Mouse (Mus musculus) urinary bladder, postnatal 4 days (tissue): Measurements from ENCODE around the gene Car10.
"Not testable (repeated sequence)": the region's sequence is repeated elsewhere in the genome, so short reads cannot be mapped to it uniquely, and the experiment has no call there.

Experiments
- DNase-seq, 2 experiments: peaks; one replicate each; pipeline ENCODE4 v3.0.0; 2021 to 2022; ENCODE audit warnings: low spot score in 2 of 2

Car10 gene

DNA sequence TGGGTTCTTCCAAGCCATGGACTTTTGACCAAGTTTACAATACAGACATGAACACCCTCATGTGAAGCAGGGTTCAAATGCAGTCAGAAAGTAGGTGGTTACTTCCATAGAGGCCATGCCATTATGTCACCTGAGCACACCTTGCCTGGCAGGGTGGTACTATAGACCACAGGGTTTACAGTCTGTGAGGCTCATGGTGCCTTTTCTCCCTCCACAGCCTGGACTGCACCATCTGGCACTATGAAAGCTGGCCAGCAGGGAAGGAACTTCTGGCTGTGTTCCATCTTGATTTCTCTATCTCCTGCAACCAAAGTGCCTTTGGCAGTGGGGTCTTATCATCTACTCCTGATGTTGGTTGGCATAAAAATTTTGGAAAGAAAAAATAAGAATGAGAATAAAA, 295.5 kb downstream of the Car10 start:
- DNase-seq = not testable (repeated sequence)

DNA sequence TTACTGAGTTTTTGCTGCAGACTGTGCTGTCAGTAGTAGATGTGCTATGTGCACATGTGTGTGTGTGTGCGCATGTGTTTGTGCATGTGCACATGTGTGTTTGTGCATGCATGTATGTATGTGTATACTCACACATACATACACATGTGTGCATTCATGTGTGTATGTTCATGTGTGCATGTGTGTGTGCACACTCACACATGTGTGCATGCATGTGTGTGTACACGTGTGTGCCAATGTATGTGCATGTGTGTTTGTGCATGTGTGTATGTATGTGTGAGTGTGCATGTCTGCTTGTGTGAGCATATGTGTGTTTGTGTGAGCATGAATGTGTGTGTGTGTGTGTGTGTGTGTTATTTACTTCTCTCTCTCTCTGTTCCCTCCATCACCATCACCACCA, 298.5 kb downstream of the Car10 start:
- no peak for DNase-seq

DNA sequence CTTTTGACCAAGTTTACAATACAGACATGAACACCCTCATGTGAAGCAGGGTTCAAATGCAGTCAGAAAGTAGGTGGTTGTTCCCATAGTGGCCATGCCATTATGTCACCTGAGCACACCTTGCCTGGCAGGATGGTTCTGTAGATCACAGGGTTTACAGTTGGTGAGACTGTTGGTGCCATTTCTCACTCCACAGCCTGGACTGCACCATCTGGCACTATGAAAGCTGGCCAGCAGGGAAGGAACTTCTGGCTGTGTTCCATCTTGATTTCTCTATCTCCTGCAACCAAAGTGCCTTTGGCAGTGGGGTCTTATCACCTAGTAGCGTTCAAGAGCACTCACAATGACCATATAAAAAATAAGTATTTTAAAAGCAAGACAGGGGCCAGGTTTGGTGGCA, 303.3 kb downstream of the Car10 start:
- not testable (repeated sequence) for DNase-seq

DNA sequence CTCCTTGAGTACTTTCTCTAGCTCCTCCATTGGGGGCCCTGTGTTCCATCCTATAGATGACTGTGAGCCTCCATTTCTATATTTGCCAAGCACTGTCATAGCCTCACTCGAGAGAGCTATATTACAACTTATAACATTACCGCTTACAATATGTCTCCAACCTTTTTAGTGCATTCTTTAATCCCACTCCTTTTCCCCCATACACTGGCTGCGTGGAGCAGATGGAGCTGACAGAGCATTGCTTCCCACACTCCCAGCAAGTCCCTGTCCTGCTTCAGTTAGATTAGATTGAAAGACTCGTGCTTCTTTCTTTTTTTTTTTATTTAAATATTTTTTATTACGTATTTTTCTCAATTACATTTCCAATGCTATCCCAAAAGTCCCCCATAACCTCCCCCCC, 310.2 kb downstream of the Car10 start:
- DNase-seq = no peak

DNA sequence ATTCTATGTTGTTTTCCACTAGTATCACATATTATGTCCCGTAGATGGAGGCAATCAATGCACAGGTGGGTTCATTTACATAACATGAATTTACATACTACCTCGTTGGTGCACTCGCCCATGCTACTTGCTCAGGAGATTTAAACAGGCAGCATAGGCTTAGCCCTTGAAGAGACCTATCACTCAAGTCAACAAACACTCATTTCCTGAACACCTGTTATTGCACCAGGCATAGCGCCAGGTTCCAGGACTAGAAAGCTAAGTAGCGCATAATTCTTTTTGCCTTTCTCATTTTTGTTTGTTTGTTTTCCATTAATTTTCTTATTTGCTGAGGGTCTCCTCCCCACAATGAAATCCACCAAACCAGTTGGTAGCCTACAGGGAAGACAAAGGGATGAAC, 333.7 kb downstream of the Car10 start:
- DNase-seq = no peak

DNA sequence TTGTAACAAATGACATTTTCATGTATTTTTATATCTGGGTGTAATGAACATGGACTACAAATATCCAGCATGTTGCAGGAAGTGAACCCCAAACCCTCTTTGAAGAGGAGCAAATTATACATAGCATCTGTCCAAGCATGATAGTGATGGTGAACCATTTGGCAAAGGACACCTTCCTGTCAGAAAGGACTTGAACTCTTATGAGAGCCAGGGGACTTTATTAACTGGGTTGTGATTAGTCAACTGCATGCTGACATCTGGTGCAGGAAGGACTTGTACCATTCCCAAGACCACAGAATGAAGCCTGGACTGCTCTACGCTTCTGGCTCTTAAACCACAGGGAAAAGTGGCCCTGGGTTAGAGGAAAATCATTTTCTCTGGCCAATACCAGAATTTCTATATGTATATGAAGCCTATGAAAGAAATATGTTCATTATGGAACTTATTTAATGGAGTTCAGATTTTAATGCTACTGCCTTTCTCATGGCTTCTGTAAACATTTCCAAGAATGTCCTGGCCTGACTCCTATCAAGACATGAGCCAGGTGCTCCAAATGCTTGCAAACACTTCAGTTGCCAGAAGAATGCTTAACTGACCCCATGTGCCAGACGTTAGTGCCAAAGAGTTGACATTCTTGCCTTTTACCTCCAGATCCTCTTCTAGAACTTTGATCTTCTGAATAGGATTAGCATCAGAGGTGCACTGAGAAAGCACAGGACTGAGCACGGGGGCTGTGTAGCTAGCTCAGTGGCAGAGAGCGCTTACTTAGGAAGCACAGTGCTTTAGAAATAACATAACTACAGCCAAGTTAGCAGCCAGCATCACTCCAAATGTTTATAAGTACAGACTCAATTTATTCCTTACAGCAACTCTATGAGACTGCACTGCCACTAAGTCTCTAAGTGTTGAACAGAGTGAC, 337.4 kb downstream of the Car10 start:
- DNase-seq = no peak

DNA sequence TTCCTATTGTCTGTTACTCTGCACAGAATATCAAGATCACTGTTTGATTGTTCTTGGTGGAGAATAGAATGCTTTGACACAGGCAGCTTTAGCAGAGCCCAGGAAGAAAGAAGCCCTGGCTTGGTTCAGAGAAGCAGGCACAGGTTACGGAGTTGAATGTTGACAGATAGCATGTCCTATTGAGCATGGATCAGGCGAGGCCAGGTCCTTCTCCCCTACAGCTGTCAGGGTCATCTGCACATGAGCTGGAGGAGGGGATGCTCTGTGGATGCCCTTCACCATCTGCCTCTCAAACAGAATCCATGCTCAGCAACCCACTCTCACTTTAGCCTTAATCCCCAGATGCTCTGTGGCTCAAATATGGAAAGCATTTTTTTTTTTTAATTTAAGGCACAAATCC, 339.1 kb downstream of the Car10 start:
- DNase-seq = no peak

DNA sequence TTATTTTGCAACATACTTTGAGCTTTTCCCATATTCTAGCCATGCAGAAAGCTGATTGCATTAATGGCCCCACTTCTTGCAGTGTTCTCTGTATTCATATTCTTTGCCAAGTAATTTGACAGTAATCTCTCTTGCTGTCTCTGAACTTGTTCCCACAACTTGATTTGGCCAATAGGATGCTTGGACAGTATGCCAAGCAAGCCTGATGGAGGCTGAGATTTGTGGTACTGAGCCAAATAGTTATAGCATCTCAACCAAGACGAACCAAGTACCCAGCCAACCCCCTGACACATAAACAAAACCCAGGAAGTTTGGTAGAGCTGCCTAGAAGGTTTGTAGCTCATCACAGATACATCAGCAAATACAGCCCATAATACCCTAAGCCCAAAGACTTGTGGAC, 342.6 kb downstream of the Car10 start:
- no peak for DNase-seq

DNA sequence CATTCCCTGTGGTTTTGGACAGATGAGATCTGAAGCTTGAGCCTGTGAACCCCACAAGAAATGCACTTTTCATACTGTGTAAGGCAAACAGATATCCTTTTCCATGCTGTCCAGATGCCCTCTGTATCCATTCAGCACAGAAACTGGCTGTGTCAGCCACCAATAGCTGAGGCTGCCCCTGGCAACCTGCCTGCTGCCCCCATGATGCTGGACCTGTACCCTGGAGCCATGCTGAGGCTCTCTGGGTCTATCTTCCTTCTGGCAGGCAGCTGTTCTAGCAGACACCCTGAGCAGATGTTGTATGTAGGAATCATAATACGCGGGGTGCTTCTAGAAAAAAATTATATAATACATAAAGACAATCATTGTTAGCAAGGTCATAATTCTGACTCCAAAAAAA, 345.9 kb downstream of the Car10 start:
- DNase-seq = no peak

DNA sequence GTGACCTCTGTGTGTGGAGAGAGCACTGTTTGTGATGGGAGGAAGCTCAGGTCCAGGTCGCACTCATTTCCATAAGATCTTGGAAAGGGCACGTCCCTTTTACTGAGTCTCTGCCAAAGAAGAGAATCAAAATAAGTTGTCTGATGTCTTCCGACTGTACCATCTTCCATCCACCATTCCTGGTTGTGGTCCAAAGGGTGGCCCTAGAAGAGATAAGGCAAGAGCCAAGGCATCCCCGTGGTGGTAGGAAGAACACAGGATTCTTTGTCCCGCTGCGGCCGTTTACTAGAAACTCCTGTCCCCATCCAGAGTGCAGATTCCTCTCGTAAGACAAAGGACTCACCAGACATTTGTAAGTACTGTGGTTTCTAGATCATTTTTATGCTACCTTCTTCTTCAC, 346.9 kb downstream of the Car10 start:
- no peak for DNase-seq

DNA sequence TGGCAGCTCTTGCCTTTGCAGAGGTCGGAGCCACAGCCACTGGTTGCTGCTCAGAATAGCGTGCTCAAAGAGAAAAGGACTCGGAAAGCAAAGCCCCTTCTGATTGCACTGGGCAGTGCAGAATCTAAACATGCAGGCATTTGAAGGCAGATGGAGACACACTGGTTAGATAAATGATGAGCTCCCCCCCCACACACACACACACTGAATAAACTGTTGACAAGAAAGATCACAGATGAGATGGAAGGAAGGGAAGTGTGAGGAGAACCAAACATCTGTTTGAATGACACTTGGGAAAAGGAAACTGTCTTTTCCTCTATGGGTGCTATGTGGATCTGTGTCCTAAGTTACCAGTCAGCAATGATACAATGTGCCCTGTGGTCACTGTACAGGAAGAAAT, 349.7 kb downstream of the Car10 start:
- no peak for DNase-seq

DNA sequence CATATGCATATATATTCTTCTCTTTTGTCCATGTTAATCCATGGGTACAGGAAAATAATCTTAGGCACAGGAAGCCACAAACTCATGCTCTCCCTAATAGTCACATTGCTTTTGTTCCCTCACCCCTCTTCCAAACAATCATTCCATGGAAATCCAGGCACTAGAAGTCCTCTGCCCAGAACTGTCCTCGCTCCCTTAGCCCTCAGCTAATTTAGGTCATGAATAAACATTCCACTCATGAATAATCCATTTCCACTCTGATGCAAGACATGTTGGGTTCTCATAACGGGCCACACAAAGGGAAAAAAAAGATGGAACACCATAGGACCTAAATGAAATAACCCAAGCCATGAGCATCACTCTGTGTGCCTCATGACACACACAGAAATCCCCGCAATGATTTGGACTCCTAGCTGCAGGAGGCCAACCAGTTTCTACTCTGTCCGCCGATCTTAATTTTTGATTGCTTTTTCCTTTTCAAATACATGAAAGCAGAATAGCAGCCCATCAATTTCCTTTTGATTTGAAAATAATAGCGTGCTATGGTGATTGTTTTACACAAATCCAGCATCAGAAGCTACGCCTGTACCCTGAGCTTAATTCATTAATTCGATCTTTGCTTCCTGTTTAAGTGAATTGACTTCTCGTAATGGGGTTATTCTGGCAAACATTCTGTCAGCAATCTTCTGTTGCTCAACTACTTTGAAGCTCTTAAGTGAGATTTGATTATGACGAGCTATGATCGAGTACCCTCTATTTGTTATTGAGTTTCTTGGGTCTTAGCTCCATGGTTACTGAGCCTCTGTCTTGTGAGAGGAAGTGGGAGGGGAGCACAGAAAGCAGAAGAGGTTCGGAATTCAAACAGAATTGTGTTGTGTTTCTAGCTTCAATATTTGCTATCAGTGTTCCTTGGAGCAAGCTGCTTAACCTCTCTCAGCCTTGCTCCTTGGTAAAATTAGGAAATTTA, 350.7 kb downstream of the Car10 start:
- DNase-seq = no peak

DNA sequence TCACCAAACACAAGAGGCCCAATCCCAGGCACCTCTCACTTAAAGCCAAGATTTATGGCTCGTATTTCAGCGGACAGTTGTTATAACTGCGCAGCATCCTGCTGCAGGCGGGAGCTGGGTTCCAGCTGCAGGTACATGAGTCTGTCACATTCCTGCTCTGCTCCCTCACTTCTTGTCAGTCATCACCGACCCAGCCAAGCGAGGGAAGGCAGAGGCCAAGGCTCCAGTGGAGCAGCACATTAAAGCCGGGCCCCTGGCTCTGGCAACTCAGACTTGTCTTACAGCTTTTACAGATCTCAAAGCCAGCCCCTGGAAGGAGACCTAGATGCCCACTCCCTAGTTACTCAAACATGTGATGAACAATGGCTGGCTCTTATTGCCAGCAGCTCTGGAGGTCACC, 352.7 kb downstream of the Car10 start:
- DNase-seq = no peak

DNA sequence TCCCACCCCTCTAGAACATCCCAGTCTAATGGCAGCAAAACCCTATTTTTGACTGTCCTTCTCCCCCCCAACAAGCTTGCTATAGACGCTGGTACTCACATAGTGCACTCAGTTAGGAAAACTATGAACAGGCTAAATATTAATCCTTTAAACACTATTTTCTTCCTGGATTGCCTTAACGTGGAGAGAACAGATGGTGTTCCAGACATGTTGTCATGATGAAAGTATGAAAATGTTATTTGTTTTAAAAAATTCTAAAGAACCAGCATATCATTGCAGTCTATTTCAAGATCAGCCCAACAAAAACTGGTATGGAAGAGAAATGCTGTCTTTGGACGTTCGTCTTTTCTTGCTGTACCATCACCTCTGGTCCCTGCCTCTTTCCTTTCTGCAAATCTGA, 368.4 kb downstream of the Car10 start:
- no peak for DNase-seq

DNA sequence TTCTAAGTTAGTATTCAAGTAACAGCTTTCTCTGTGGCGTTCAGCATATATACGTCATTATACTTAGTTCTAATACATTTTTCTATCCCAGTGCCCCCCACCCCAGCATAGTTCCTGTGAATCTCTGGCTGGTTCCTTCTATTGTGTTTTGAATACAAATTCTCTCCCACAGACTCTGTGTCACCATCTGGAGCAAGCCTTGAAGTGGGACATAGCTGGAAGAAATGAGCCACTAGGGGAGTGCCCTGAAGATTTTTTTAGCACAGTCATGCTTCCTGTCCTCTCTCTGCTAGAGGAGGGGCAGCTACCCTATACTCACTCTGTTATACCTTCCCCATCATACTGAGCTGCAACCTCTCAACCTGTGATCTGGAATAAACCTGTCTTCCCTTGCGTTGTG, 369.9 kb downstream of the Car10 start:
- DNase-seq = no peak

DNA sequence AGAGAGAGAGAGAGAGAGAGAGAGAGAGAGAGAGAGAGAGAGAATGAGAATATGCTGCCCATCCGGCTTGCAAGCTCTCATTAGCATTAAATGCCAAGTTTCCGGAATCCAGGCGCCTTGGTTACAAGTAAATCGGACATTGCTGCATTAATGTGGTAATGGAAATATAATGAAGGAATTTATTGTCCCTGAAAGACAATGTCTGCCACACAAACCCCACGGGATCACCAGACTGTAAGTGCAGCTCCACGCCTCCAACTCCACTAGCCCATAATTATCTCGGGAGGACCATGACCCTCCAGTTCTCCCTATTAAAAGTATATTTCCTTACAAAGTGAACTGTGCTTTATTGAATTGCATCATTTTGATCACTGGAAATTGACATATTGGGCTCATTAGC, 372.9 kb downstream of the Car10 start:
- no peak for DNase-seq

DNA sequence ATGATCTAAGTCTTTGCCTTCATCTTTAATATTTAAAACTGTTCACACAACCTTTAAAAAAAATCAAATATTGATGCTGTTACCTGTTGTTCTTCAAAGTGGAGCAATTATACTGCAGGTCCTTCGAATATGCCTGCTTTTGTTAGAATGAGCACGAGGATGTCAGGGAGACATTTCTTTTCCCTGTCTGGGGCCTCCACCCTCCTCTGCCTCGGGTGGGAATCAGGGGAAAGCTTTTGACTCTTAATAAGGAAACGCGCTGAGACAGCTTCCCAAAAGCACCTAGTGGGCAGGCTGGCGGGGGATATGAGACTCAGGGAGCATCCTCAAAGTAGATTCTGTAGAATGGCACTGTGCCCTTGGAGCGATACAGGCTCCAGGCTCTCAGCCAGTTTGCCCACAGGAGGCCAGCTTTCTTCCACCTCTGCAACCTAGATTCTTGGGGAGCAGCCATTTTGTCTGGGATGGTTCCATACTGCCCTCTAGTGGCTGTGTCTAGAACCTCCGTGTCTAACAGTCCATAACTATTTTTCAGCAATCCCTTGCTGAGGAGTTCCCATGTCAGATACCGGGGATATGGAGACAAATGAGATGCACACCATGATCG, 373.8 kb downstream of the Car10 start:
- peak; percentile 26 to 61 for DNase-seq

DNA sequence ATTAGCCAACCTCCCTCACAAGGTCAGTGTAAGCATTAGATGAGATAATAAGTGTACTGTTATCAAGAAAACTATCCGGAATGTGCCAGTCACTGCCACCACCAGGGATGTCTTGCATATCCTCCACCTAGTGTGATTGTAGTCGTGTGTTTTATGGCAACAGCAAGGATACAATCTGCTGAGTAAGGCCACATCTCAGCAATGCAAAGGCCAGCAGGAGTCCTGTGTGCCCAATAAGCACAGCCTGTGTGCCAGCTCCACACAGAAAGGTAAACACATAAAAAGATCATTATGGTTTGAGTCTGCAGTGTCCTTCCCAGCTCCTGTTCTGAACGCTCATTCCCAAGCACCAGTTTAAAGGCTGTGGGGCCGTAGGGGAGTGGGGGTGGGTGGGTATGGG, 386.8 kb downstream of the Car10 start:
- DNase-seq = no peak

DNA sequence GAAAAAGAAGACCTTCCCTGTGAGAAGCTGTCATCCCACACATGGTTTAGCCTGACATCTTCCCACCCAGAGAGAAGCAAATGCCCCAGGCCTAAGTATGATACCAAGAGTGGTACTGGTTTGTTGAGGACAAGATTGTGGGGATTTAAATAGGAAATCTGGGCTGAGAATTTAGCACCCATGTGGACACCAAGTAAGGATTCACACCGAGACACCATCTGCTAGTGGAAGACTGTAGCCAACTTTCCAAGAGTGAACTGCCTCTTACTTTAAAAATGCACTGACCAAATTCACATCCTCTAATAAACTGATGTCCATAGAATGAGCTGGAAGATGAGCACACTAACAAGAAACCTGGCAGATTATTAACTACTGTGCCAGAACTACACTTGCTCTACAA, 389.2 kb downstream of the Car10 start:
- no peak for DNase-seq

DNA sequence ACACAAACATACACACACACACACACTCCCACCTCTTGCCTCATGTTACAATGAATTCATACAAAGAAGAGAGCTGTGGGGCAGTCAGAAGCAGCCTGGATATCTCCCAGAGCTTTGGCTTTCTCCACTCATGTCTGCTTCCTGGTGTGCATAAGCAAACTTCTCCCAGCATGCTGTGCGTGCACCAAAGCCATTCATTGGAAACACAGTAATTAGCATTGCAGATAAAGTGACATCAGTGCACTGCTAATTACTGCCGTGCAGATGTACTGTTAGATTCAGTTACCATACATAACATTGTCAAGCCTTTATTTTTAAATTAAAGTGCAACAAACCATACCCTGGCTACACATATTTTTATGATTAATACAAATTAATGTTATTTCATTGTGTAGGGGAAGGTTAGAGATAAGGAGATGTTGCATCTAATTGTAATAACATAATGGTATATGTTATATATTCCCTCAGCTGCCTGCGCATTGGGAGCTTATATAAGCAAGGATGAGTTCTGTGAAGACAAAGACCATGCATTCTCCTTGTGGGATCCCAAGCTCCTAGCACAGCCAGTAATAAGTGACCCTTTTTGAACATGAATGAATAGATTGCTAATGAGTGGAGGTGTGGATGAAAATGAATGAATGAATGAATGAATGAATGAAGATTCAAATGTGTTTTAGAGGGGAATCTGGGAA, 390.2 kb downstream of the Car10 start:
- DNase-seq = no peak

DNA sequence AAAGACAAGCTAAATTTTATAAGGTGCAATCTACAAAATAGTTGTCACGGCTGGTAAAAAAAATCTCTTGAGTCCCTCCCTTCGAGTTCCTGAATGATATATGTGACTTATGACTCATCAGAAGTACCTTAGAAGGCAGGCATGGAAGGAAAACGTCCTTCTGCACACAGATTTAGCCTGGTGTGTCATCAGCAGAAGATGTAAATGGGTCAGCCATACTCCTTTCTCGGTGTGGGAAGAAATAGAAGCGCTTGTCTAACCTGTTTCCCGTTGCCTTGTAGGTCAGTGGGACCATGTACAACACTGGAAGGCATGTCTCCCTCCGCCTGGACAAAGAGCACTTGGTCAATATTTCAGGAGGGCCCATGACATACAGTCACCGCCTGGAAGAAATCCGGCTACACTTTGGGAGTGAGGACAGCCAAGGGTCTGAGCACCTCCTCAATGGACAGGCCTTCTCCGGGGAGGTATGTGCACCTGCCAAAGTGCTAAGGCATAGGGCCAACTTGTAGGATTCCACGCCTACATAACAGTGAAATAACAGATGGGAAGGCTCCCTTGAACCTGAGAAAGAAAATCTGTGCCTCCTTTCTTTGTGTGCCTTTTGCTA, 392.5 kb downstream of the Car10 start:
- no peak for DNase-seq
